Mouse (Mus musculus): Measurements from ENCODE around the gene Zic4.

- TF ChIP-seq ZC3H11A (IDR thresholded peaks at IDR 0.05; ENCODE audit: borderline replicate concordance, low read depth, low read length) (no peak), HCFC1 (IDR thresholded peaks at IDR 0.05; ENCODE audit: borderline replicate concordance, insufficient read depth, low read length) (no peak)
Measured at GRCm38 (mm10) chr9:91393376-91394068, 31.3 kb downstream of the Zic4 start.
